Mouse (Mus musculus) c-Kit-positive CD71-positive TER-119-negative erythroid progenitor cells, embryonic 14.5 days (primary cell): Measurements from ENCODE around the gene Abca9.

Experiments
- DNase-seq: peaks from one replicate; pipeline ENCODE4 v3.0.0-alpha.2; 2013; ENCODE audit warnings: low read depth

Abca9 gene

DNA sequence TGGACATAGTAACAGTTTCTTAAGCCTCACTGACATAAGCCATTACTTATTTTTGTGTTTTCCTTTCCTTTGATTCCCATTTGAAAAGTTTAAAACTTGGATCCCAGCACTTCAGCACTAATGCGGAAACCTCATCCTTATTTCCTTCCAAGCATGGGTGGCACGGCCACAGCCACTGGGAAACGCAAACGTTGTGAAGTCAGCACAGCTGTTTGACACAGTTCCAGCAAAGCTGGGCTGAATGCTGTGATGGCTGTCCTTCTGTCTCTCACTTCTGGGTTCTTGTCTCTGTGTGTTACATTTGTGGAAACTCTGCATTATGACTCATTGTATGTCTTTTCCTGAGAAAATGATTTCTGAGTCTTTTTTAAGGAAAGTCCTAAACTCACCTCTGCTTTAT lies 107.0 kb downstream of the Abca9 start:
- DNase-seq: no peak

DNA sequence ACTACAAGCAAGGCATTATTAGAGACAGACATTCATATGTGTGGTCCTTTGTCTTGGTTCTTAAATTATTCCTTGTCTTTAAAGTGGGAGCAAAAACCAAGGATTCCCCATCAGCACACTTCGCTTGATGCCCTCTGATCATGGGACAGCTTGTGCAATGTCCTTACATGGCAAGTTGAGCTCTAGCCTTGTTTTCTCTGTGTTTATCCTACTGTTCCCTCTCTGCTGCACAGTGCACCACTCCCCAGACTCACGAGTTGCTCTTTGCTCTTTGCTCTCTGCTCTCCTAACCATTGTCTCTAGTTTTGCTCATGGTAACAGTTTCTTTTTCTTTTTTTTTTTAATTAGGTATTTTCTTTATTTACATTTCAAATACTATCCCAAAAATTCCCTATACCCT lies 107.9 kb downstream of the Abca9 start:
- no peak for DNase-seq

DNA sequence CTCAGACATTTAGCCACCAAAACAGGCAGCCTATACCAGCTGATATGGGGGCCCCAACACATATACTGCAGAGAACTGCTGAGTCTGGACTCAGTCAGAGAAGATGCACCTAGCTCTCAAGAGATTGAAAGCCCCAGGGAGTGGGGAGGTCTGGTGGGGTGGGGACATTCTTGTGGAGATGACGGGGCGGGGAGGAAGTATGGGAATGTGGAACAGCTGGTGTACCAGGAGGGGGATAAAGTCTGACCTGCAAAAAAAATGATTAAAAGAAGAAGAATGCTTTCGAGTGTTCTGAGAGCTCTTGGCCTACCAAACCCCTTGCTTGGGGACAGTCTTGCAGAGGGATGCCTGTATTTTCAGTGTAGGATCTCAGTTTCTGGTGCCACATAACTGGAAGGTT lies 114.3 kb downstream of the Abca9 start:
- DNase-seq: no peak
